Mouse (Mus musculus) left cerebral cortex, postnatal 10 days (tissue): ENCODE data around the gene Paox. TPM values are rescaled to one million over a fixed set of nuclear protein-coding genes. Genes with fewer than 3 reads are reported as not detected.
"Not testable (repeated sequence)": the region's sequence is repeated elsewhere in the genome, so short reads cannot be mapped to it uniquely, and the experiment has no call there.

Source experiments
- DNase-seq, 2 experiments: peaks; one replicate each; pipeline ENCODE4 v3.0.0; 2021 to 2022; ENCODE audit warnings: low spot score in 2 of 2, mixed read lengths in 1 of 2; ENCODE audit errors: extremely low spot score in 1 of 2
- intact Hi-C: fragments of 180-260 bp; cut with DNase I; formaldehyde crosslinking; loops from one replicate; pipeline ENCODE4 v1.15.1; 2025
- total RNA-seq, 2 experiments: library from RNA; stranded (reverse); gene quantifications; 2 replicates each; pipeline ENCODE4 v1.2.3; 2021

The Paox gene
- total RNA-seq, 2 experiments from 2014 or later, result 6.5 to 9.4 TPM

GRCm38 (mm10) chr7:140111943-140112342, 3.7 kb upstream of the Paox start:
- intact Hi-C loops, result no loop called here
- no peak for DNase-seq

- intact Hi-C loops, result loop anchor here (5.0 kb wide), 1 partner anchor 34 kb away; the partner anchor contains the start of gene Caly
- DNase-seq, result peak; percentile 72 to 93
Observed at GRCm38 (mm10) chr7:140116329-140117054, 893 bp downstream of the Paox start, which contains the start of gene Echs1. Gene Echs1, minus strand, starts transcription at chr7:140116476.

GRCm38 (mm10) chr7:140120484-140120883, 4.9 kb downstream of the Paox start:
- intact Hi-C loops, result no loop called here
- DNase-seq, result no peak

DNA sequence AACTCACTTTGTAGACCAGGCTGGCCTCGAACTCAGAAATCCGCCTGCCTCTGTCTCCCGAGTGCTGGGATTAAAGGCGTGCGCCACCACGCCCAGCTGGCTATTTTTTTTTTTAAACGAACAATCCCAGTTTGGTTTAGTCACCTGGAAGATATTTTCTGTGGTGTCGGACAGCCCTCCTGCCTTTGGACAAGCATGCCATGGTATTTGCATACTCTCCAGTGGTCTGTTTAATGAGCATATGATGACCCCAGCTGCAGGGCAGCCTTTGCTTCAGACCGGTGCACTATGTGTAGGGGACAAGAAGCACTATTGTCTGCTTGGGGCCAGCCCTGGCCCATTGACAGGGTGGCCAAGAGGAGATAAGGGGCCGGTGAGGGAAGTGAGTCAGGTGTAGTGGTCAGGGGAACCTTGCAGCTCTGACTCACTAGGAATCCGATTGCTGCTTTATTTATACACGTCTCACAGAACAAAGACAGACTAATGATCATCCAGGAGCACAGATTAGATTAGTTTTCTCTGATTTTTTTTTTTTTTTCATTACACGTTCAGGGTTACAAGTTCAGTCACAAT, 5.8 kb downstream of the Paox start:
- DNase-seq, result no peak
- intact Hi-C loops, result no loop called here

DNA sequence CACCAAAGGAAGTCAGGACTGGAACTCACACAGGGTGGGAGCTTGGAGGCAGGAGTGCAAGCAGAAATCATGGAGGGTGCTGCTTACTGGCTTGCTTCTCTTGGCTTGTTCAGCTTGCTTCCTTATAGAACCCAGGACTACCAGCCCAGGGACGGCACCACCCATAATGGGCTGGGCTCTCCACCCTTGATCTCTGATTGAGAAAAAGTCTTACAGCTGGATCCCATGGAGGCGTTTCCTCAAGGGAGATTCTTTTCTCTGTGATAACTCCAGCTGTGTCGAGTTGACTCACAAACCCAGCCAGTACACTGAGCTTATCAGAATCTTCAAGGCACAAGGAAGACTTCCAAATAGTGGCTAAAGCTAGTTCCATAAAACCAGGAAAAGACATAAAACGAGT, 7.2 kb downstream of the Paox start:
- intact Hi-C loops, result no loop called here
- DNase-seq, result no peak

DNA sequence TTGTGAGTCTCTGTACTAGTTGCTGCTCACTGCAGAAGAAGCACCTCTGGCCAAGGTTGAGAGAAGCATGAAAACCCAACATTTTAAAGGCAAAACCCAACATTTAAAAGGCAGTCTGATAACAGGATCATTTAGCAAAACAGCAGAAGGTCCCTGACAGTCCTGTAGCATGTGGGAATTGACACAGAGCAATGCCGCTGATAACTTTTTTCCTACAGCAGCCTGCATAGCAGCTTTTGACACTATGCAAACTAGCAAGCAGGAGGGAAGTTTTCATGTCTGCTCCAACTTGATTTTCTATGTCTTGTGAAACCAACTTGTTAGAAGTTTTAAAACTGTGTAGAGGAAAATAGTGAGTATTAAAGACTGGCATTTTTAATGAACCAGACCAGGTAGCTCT, 8.8 kb downstream of the Paox start:
- intact Hi-C loops, result no loop called here
- DNase-seq, result no peak

- intact Hi-C loops, result no loop called here
- peak; percentile 83 to 95 for DNase-seq
Observed at GRCm38 (mm10) chr7:140125278-140126021, 9.9 kb downstream of the Paox start.

DNA sequence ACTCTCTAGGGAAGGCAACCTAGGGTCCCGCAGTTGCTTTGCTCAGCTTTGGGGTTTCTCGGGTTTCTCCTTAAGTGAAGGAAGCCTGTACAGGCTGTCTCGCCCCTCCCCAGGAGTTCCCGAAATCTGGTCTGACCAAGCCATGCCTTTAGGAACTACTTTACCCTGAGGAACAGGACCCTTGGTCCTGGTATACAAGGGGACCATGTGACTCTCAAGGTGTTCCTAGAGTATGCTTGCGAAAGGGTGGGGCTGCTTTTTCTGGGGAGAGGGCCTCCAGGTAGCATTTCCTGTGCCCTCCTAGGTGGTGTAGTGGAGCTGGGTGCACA, 10.4 kb downstream of the Paox start:
- intact Hi-C loops, result no loop called here
- no peak for DNase-seq

DNA sequence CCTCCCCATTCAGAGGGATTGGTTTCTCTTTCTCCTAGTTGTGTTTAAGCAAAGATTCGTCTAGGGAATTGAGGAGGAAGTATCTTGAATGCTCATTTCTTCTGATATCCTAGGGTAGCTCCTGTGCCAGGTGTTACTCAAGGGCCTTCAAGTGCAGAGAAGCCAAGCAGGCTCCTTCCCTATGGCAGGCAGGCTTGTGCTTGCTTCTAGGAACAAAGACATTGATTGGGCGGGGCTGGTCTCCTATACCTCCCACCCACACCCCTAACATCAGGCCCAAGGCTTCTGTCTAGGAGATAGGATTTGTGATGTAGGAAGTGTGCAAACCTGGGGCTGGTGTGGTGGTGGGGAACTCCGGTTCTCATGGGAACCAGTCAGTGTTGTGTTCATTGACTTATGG, 11.3 kb downstream of the Paox start:
- intact Hi-C loops, result no loop called here
- no peak for DNase-seq

DNA sequence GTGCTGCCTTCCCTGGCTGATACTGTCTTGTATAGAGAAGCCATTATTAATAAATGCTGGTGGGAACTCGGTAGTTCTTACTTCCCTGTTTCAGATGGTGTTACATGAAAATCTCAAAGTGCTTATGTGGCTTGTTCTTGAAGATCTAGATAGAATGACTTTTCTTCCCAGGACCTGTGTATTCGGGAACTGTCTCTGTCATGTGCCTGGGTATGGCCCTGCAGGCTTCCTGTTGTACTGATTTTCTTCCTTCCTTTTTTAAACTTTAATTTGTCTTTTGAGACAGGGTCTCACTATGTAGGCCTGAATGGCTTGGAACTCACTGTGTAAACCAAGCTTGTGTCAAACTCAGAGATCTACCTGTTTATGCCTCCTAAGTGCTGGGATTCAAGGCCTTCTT, 12.3 kb downstream of the Paox start:
- DNase-seq, result no peak
- intact Hi-C loops, result no loop called here

GRCm38 (mm10) chr7:140132184-140132583, 16.6 kb downstream of the Paox start:
- DNase-seq, intact Hi-C loops: not testable (repeated sequence)

GRCm38 (mm10) chr7:140134033-140134432, 18.4 kb downstream of the Paox start:
- intact Hi-C loops, result not testable (repeated sequence)

GRCm38 (mm10) chr7:140135106-140135770, 19.6 kb downstream of the Paox start:
- DNase-seq, result no peak
- intact Hi-C loops, result no loop called here

More at GRCm38 (mm10) chr7:140134033-140134432, 18.4 kb downstream of the Paox start:
- not testable (repeated sequence) for DNase-seq

DNA sequence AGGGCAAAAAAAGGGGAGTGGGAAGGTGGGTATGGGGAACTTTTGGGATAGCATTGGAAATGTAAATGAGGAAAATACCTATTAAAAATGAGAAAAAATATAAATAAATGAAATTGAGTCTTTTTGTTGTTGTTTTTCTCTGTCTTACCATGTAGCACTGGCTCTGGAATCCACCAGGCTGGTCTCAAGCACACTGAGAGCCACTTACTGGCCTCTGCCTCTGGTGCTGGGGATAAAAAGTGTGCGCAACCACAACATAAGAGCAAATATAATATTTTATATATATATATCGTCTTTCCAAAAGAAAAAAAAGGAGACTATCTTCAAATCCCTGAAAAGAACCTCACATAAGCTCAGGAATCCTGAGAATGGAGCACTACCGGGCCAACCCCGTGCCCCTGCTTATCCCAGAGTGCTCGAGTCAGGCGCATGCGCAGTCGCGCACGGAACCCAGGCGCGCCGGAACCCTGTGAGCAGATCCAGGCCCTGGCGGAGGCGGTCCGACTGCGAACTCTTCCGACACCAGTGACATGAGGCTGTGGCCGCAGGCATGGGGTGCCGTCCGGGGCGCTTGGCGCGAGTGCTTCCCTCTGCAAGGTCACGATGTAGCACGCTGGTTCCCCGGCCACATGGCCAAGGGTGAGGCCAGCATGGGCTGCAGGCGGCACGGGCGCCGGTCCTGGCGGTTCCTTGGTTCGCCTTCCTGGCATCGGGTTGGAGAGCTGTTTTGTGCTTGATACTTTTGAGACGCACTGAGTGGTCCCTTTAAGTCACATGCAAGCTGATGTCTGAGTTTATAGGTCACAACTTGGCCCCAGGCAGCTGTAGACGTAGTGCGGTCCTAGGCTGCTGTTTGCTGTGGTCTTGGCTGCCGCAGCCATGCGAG, 21.8 kb downstream of the Paox start, which contains the start of gene Mtg1:
Gene Mtg1 (plus strand): TSS at position 430 of the 886 bp plus-strand sequence.
- DNase-seq, result peak; percentile 96 to 97
- intact Hi-C loops, result no loop called here

DNA sequence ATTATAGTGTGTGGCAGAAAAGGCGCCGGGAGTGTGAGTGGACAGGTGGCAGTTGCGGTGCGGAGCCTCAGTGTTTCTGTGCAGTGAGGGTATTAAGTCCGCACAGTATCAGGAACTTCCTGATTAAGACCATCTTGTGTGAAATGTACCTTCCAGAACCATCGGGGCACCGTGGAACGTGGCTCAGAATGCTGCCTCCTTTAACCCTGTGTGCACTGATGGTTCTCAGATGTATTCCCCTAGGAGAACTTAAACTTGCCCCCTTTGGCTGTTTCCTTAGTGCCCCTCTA, 22.4 kb downstream of the Paox start:
- intact Hi-C loops, result no loop called here
- no peak for DNase-seq

DNA sequence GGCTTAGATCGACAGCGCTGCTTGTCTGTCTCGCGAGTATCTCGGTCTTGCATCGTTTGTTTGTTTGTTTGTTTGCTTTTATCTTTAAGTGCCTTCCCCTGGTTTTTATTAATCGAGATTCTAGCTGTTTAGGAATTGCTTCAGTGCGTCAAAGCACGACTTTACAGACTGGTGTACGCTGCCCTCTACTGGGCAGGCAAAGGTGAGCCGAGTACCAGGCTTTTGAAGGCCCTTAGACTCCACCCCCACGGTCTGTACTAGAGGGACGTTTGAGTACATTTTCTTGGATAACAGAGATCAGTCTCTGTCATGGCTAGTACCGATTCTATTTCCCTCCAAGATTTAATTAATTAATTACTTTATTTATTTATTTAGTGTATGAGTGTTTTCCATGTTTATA, 25.8 kb downstream of the Paox start:
- intact Hi-C loops, result loop anchor here (2.0 kb wide), 1 partner anchor 61 kb away; no protein-coding TSS in a partner anchor
- peak in 1 of 2 experiments; percentile 75 for DNase-seq

DNA sequence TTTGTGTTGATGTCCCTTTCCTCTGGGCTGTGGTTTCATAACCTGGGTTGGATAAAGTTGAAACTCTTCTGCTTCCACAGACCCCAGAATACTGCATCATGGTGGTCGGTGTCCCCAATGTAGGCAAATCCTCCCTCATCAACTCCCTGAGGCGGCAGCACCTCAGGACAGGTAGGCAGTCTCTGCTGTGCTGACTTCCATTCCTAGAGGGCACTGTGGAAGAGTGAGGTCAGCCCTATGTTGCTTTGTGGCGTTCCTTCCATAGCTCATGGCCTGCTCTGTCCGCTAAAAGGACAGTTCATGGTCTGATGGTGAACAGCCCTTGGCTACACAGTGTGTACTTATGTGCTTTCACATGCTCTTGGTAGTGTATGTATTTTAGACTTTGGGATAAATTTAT, 29.0 kb downstream of the Paox start:
- DNase-seq, result no peak
- intact Hi-C loops, result no loop called here

DNA sequence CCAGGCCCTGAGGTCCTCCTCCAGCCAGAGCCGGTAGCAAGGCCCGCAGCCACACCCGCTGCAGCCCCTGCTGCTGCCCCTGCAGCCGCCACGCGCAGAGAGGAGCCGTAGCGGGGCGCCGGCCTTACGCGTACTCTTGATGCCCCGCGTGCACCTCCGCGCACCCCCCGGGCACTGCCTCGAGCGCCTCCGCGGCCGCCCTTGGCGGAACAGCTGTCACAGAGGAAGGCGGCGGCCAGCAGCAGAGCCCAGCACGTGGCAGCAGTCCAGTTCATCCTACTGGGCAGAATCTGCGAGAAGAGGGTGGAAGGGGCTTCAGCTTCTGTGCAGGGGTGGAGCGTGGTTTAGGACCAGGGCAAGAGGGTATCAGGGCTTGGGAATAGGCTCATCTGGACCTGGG, 37.8 kb downstream of the Paox start:
- intact Hi-C loops, result loop anchor here (10.0 kb wide), 1 partner anchor 671 kb away; the partner anchor contains the start of gene Zfp941
- DNase-seq, result peak in 1 of 2 experiments; percentile 78
